Mouse (Mus musculus): Measurements from ENCODE around the gene Inpp5b.
"Not testable (repeated sequence)": the region's sequence is repeated elsewhere in the genome, so short reads cannot be mapped to it uniquely, and the experiment has no call there.

Gene Inpp5b

GRCm38 (mm10) chr4:124741376-124742343 is at the start of gene Inpp5b:
Gene Inpp5b (plus strand): TSS chr4:124741850.
- DNase-seq, result peak; percentile 88 to 91

GRCm38 (mm10) chr4:124692416-124692861 is 49.2 kb upstream of the Inpp5b start:
- no peak for DNase-seq

- peak; percentile 90 for DNase-seq
These were observed 48.3 kb upstream of the Inpp5b start, which contains the start of gene Utp11 for GRCm38 (mm10) chr4:124693135-124693894. Gene Utp11 (minus strand): TSS chr4:124693600.

GRCm38 (mm10) chr4:124694572-124694971 is 47.1 kb upstream of the Inpp5b start:
- no peak for DNase-seq

GRCm38 (mm10) chr4:124695786-124696516 is 45.7 kb upstream of the Inpp5b start:
- no peak for DNase-seq

- no peak for DNase-seq
These were observed 41.9 kb upstream of the Inpp5b start for GRCm38 (mm10) chr4:124699791-124700190.

- peak; percentile 44 to 61 for DNase-seq
These were observed 41.2 kb upstream of the Inpp5b start, which contains the start of gene Fhl3 for GRCm38 (mm10) chr4:124700248-124700971. Gene Fhl3 (plus strand): TSS chr4:124700701.

GRCm38 (mm10) chr4:124701052-124701845 is 40.4 kb upstream of the Inpp5b start:
- peak; percentile 67 to 82 for DNase-seq

GRCm38 (mm10) chr4:124701916-124702315 is 39.7 kb upstream of the Inpp5b start:
- DNase-seq, result peak; percentile 87 to 89

GRCm38 (mm10) chr4:124703406-124703805 is 38.2 kb upstream of the Inpp5b start:
- DNase-seq, result peak in 1 of 2 experiments; percentile 15

GRCm38 (mm10) chr4:124703881-124704796 is 37.5 kb upstream of the Inpp5b start:
- no peak for DNase-seq

GRCm38 (mm10) chr4:124704797-124705474 is 36.7 kb upstream of the Inpp5b start:
- DNase-seq, result peak; percentile 34

- no peak for DNase-seq
These were observed 35.9 kb upstream of the Inpp5b start for GRCm38 (mm10) chr4:124705661-124706269.

GRCm38 (mm10) chr4:124707381-124708199 is 34.1 kb upstream of the Inpp5b start:
- not testable (repeated sequence) for DNase-seq

- DNase-seq, result not testable (repeated sequence)
These were observed 33.5 kb upstream of the Inpp5b start for GRCm38 (mm10) chr4:124708200-124708517.

GRCm38 (mm10) chr4:124708518-124709477 is 32.9 kb upstream of the Inpp5b start:
- DNase-seq, result peak; percentile 67 to 77

GRCm38 (mm10) chr4:124709961-124710446 is 31.6 kb upstream of the Inpp5b start:
- no peak for DNase-seq
